Mouse (Mus musculus): ENCODE data around the gene Enc1.

Gene Enc1

GRCm38 (mm10) chr13:97290747-97291146 is 49.8 kb downstream of the Enc1 start:
- no peak for DNase-seq (ENCODE audit: low spot score in 2 of 2)

- DNase-seq (ENCODE audit: low spot score in 2 of 2): no peak
Observed at GRCm38 (mm10) chr13:97291354-97291753, 50.4 kb downstream of the Enc1 start.

GRCm38 (mm10) chr13:97292026-97292425 is 51.1 kb downstream of the Enc1 start:
- no peak for DNase-seq (ENCODE audit: low spot score in 2 of 2)

GRCm38 (mm10) chr13:97292451-97293245 is 51.7 kb downstream of the Enc1 start:
- no peak for DNase-seq (ENCODE audit: low spot score in 2 of 2)

- DNase-seq (ENCODE audit: low spot score in 2 of 2): peak; percentile 3 to 12
Observed at GRCm38 (mm10) chr13:97295101-97295852, 54.4 kb downstream of the Enc1 start.

GRCm38 (mm10) chr13:97295853-97296219 is 54.9 kb downstream of the Enc1 start:
- DNase-seq (ENCODE audit: low spot score in 2 of 2): no peak

GRCm38 (mm10) chr13:97296281-97296680 is 55.4 kb downstream of the Enc1 start:
- no peak for DNase-seq (ENCODE audit: low spot score in 2 of 2)

GRCm38 (mm10) chr13:97296757-97297156 is 55.9 kb downstream of the Enc1 start:
- no peak for DNase-seq (ENCODE audit: low spot score in 2 of 2)

GRCm38 (mm10) chr13:97297418-97298050 is 56.6 kb downstream of the Enc1 start:
- no peak for DNase-seq (ENCODE audit: low spot score in 2 of 2)

GRCm38 (mm10) chr13:97298896-97299295 is 58.0 kb downstream of the Enc1 start:
- no peak for DNase-seq (ENCODE audit: low spot score in 2 of 2)

GRCm38 (mm10) chr13:97299877-97300873 is 59.3 kb downstream of the Enc1 start:
- no peak for DNase-seq (ENCODE audit: low spot score in 2 of 2)

All from spleen, postnatal 36 days (tissue).